Comparison of ENCODE assay signal across 8 mouse cellular contexts in the genomic region with DNA sequence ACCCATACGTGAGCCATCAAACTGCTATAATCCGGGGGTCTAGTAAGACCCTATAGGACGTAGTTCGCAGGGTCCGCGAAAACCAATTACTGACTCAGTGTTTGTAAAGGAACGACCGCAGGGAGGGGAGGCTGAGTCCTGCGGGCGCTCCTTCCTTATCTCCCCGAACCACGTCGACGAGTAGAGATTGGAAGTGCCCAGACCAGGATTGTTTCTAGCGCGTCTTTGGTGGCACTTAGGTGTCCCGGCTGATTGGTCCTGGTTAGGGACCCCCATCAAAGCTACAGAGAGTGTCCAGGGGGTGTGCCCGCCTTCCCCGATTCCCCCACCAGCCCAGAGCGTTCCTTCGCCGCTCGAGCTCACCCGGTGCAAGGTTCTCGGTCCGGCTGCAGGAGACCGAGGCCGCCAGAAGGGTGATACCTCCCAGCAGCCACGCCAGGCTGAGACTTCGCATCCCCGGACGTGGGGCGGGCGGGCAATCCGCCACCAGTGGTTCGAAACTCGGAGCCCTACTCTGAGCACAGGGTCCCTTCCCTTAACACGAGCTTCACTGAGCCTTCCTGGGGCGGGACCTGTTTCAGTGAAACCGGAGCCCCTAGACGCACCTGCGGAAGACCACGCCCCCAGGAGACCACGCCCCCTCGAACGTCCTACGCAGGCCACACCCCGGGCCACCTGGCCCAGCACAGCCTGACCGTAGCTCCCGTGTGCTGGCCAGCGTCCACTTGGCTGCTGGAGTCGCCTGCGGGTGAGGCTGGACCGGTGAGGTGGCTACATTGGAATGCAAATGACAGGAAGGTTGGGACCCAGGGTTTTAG. TPM values are rescaled to one million over a fixed set of nuclear protein-coding genes. Genes with fewer than 3 reads are reported as not detected.
DNase-seq lines count a peak whose midpoint lies in the region; ATAC-seq and TF ChIP-seq lines count a peak whose summit lies in the region.

Gene F2rl1 (minus strand): TSS at position 554 of the 818 bp plus-strand sequence.

- DNase-seq in adrenal gland, adult (ENCODE audit: inconsistent age in 2 of 2, low spot score in 1 of 2): peak; percentile 31 to 65
- no peak for DNase-seq in adrenal gland, postnatal 4 days (ENCODE audit: low spot score in 2 of 2)
- DNase-seq in cerebellum, postnatal 14 days: peak; percentile 59 to 68
- DNase-seq in heart, adult 8-10 months (ENCODE audit: low spot score): peak; percentile 24
- DNase-seq in kidney, adult 8-10 months: peak; percentile 95
- no peak for DNase-seq in frontal cortex, postnatal 14 days (ENCODE audit: low spot score in 2 of 2)

- H3K4me2 ChIP-seq in lung, embryonic 16.5 days (ENCODE audit: low read depth, low read length): peak within 1 kb of the TSS; percentile 97

- H3K36me3 ChIP-seq in lung, embryonic 16.5 days (ENCODE audit: control insufficient read depth, insufficient read depth, low read length): no peaks in the 10 kb centered on the region

- no peaks in the 10 kb centered on the region for H3K9me3 ChIP-seq in lung, embryonic 16.5 days (ENCODE audit: control insufficient read depth, low read length)

- no peak for TF ChIP-seq CTCF in olfactory bulb, adult 2 months (IDR thresholded peaks at IDR 0.05; ENCODE audit: insufficient read depth, low read depth, low read length)

- peak within 1 kb of the TSS; percentile 50 for H3K27ac ChIP-seq in lung, embryonic 16.5 days (ENCODE audit: low read length)
- no peak within 1 kb of the TSS for H3K27ac ChIP-seq in olfactory bulb, adult 2 months (ENCODE audit: insufficient read depth, low read depth, low read length)

- peak within 1 kb of the TSS; percentile 66 for H3K9ac ChIP-seq in lung, embryonic 16.5 days (ENCODE audit: low read length)

- under 1% methylated on average over 54 of the region's 54 CpGs for WGBS in lung, embryonic 16.5 days
- WGBS in olfactory bulb, adult 2 months: 2% methylated on average over 54 of the region's 54 CpGs

- peaks cover 17% of the 10 kb centered on the region for H3K27me3 ChIP-seq in lung, embryonic 16.5 days (ENCODE audit: control insufficient read depth, insufficient read depth, low read depth, low read length)

- peaks cover 8% of the 10 kb centered on the region; the same call in 1 of the 2 replicates for H3K4me1 ChIP-seq in lung, embryonic 16.5 days (replicated peaks; ENCODE audit: control insufficient read depth, insufficient read depth, low read length)
- peaks cover 13% of the 10 kb centered on the region for H3K4me1 ChIP-seq in olfactory bulb, adult 2 months (ENCODE audit: control insufficient read depth, insufficient read depth, low read length)

- ATAC-seq in lung, embryonic 16.5 days (ENCODE audit: low read depth): peak; percentile 94

- H3K4me3 ChIP-seq in lung, embryonic 16.5 days (ENCODE audit: low read length): peak within 1 kb of the TSS; percentile 65
- peak within 1 kb of the TSS; percentile 11 for H3K4me3 ChIP-seq in olfactory bulb, adult 2 months (ENCODE audit: insufficient read depth, low read depth, low read length)

- no peak for TF ChIP-seq POLR2A in olfactory bulb, adult 2 months (IDR thresholded peaks at IDR 0.05; ENCODE audit: insufficient read depth, low read depth, low read length)

RNA-seq across cellular contexts. Expression of gene F2rl1, which starts in this region (rescaled TPM):
- 1 to 10 TPM in 1 of 2 experiments, under 1 TPM in 1; 0.42 to 3.1 TPM for total RNA-seq in adrenal gland, postnatal 4 days (2021)
- under 1 TPM; 0.31 to 0.72 (median 0.66) TPM for total RNA-seq in heart, adult 8-10 months (2022)
- polyA plus RNA-seq in lung, embryonic 16.5 days (2015; fragmentation: Nextera tagmentation; extraction: Ambion mirVana): 5.5 and 5.8 TPM in 2 replicates
- polyA plus RNA-seq in olfactory bulb, adult 2 months (2012; ENCODE audit: insufficient read depth, insufficient read length, low replicate concordance, missing spikeins): not detected in 2 replicates

Comparison
In these comparisons a context has a peak if more than half of its experiments do, and no peak if none do; other contexts are left out.
1. DNase-seq: peak in adrenal gland, adult (2 of 2), cerebellum, postnatal 14 days (2 of 2) and kidney, adult 8-10 months (2 of 2); none in adrenal gland, postnatal 4 days (0 of 2) and frontal cortex, postnatal 14 days (0 of 2).
2. Peak in DNase-seq in heart, adult 8-10 months; RNA of the gene not detected or under 1 TPM.